Mouse (Mus musculus) midbrain, embryonic 16.5 days (tissue): Measurements from ENCODE around the gene St6galnac4. TPM values are rescaled to one million over a fixed set of nuclear protein-coding genes. Genes with fewer than 3 reads are reported as not detected.

Experiments used
- ATAC-seq: fragments of 200-750 bp; cut with Nextera tagmentation; 2 replicates; pipeline ENCODE4 v1.8.0; 2017; ENCODE audit warnings: moderate TSS enrichment
- H3K27ac ChIP-seq: fragments of 300-500 bp; sonication (generic); 2 replicates; pipeline ENCODE4 v1.5.1; 2014; ENCODE audit warnings: mild to moderate bottlenecking, low read length, mixed read lengths
- H3K27me3 ChIP-seq: fragments of 300-500 bp; sonication (generic); 2 replicates; pipeline ENCODE4 v1.6.1; 2014; ENCODE audit warnings: low read depth, low read length, mixed read lengths; ENCODE audit not compliant: control insufficient read depth, insufficient read depth
- H3K36me3 ChIP-seq: fragments of 300-500 bp; sonication (generic); 2 replicates; pipeline ENCODE4 v1.6.1; 2014; ENCODE audit warnings: mild to moderate bottlenecking, low read length, moderate library complexity, mixed read lengths; ENCODE audit not compliant: control insufficient read depth, insufficient read depth
- H3K4me1 ChIP-seq: fragments of 300-500 bp; sonication (generic); 2 replicates; pipeline ENCODE4 v1.6.1; 2014; ENCODE audit warnings: mild to moderate bottlenecking, low read length, mixed read lengths; ENCODE audit not compliant: control insufficient read depth, insufficient read depth
- H3K4me2 ChIP-seq: fragments of 300-500 bp; sonication (generic); 2 replicates; pipeline ENCODE4 v1.6.1; 2014; ENCODE audit warnings: mild to moderate bottlenecking, low read length, mixed read lengths
- H3K4me3 ChIP-seq: fragments of 300-500 bp; sonication (generic); 2 replicates; pipeline ENCODE4 v1.5.1; 2014; ENCODE audit warnings: low read depth, mild to moderate bottlenecking, low read length, moderate library complexity, mixed read lengths
- H3K9ac ChIP-seq: fragments of 300-500 bp; sonication (generic); 2 replicates; pipeline ENCODE4 v1.6.1; 2014; ENCODE audit warnings: low read depth, low read length, mixed read lengths
- H3K9me3 ChIP-seq: fragments of 300-500 bp; sonication (generic); replicated peaks from 2 replicates; pipeline ENCODE4 v1.6.1; 2014; ENCODE audit warnings: mild to moderate bottlenecking, low read length, mixed read lengths; ENCODE audit not compliant: control insufficient read depth, poor library complexity, severe bottlenecking
- WGBS: fragments of 180-500 bp; shearing (Covaris S2); extraction: QIAGEN DNeasy Blood & Tissue Kit; methylation state at CpG from one replicate; pipeline ENCODE4 v1.1.7; 2014; 5-methylcytosine and 5-hydroxymethylcytosine counted together
- polyA plus RNA-seq: library from polyadenylated mRNA; unstranded; fragments of >200 nt; fragmentation: Nextera tagmentation; extraction: Ambion mirVana; gene quantifications from 2 replicates; pipeline ENCODE4 v1.2.1, GENCODE M21; 2015

St6galnac4 gene
- polyA plus RNA-seq, 1 experiment from 2014 or later: 39.0 TPM

DNA sequence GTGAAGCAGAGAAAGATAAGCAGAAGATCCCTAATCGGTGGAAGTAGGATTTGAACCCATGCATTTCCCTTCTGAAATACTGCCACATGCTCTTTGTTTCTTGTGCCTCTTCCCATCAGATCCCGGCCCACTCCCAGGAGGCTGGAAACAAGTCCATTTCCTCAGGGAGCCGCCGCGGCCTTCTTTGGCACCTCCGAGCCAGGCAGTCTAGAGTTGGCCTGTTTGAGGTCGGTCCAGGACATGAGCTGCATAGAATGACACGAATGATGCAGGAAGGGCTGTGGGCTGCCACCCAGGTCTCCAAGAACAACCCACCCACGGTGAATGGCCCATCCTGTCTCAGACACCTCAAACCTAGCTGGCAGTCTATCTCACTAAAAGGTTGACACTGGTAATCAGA, 10.4 kb upstream of the St6galnac4 start:
- ATAC-seq: no peak
- 86% methylated on average over 9 of the region's 9 CpGs for WGBS
- no peak overlapping the region for H3K27ac ChIP-seq
- H3K4me1 ChIP-seq: peaks cover 13% of the 10 kb centered on the region
- peak overlapping the region; percentile 97; the same call in 1 of the 2 replicates for H3K4me2 ChIP-seq
- no peak overlapping the region for H3K9ac ChIP-seq
- H3K9me3 ChIP-seq: no peaks in the 10 kb centered on the region
- peaks cover 9% of the 10 kb centered on the region for H3K27me3 ChIP-seq
- H3K4me3 ChIP-seq: no peak overlapping the region
- H3K36me3 ChIP-seq: no peaks in the 10 kb centered on the region

GRCm38 (mm10) chr2:32578146-32579046, 8.5 kb upstream of the St6galnac4 start:
- 37% methylated on average over 26 of the region's 30 CpGs for WGBS
- H3K4me2 ChIP-seq: no peak overlapping the region
- peaks cover 9% of the 10 kb centered on the region for H3K27me3 ChIP-seq
- no peaks in the 10 kb centered on the region for H3K9me3 ChIP-seq
- H3K4me1 ChIP-seq: peaks cover 5% of the 10 kb centered on the region; the same call in 1 of the 2 replicates
- no peak overlapping the region for H3K27ac ChIP-seq
- H3K9ac ChIP-seq: no peak overlapping the region
- H3K36me3 ChIP-seq: no peaks in the 10 kb centered on the region
- no peak for ATAC-seq
- H3K4me3 ChIP-seq: no peak overlapping the region

GRCm38 (mm10) chr2:32581450-32582095, 5.3 kb upstream of the St6galnac4 start:
- peaks cover 9% of the 10 kb centered on the region for H3K27me3 ChIP-seq
- peak overlapping the region; percentile 39 for H3K4me2 ChIP-seq
- H3K9me3 ChIP-seq: no peaks in the 10 kb centered on the region
- H3K36me3 ChIP-seq: no peaks in the 10 kb centered on the region
- H3K4me3 ChIP-seq: peak overlapping the region; percentile 31; the same call in 1 of the 2 replicates
- WGBS: 29% methylated on average over 19 of the region's 19 CpGs
- ATAC-seq: peak; percentile 65
- H3K27ac ChIP-seq: no peak overlapping the region
- H3K9ac ChIP-seq: no peak overlapping the region
- H3K4me1 ChIP-seq: peaks cover 5% of the 10 kb centered on the region

DNA sequence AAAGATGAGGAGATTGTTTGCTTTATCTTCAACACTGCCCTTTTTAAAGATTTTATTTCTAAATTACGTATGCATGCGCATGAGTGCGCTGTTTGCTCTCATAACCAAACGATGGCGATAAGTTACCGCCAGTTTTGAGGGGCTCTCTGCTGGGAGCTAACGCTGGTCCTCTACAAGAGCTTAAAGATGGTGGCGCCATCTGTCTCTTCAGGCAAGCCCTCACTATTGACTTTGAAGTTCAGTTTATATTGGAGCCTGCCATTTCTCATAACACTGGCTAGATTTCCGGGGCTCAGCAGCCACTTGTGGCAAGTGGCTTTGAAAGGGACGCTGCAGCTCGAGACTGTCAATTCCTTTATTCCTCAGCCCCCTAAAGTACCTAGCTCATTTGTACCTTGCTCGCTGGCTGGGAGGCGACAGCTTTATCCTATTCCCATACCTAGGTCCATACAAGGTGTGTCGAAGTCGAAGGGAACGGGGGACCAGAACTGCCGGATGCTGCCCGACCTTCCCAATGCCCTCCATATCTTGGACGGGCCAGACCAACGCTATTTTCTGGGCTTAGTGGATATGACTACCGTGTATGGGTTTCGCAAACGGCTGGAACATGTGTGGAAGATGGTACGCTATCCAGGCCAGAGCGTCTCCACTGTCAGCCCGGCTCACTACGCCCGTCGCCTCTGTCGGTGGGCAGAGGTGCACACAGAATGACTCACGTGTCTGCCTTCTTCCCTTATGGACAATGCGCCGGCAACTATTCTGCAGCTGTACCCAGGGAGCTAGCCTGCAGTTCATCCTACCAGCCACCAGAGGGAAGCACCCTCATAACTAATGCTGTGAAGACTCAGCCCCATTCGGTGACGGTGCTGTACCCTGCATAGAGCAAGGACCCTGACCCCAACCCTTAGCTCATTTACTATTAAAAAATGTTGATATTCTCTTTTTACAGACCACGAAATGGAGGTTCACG, 3.8 kb upstream of the St6galnac4 start:
- Histone ChIP-seq H3K4me1 (peaks cover 12% of the 10 kb centered on the region), H3K9me3 (no peaks in the 10 kb centered on the region), H3K4me2 (peak overlapping the region; percentile 62), H3K27ac (peak overlapping the region; percentile 51), H3K9ac (peak overlapping the region; percentile 61), H3K27me3 (peaks cover 6% of the 10 kb centered on the region), H3K36me3 (no peaks in the 10 kb centered on the region), H3K4me3 (peak overlapping the region; percentile 30)
- ATAC-seq: peak; percentile 67
- 12% methylated on average over 37 of the region's 37 CpGs for WGBS

GRCm38 (mm10) chr2:32585149-32585714, 1.7 kb upstream of the St6galnac4 start:
- 89% methylated on average over 7 of the region's 7 CpGs for WGBS

DNA sequence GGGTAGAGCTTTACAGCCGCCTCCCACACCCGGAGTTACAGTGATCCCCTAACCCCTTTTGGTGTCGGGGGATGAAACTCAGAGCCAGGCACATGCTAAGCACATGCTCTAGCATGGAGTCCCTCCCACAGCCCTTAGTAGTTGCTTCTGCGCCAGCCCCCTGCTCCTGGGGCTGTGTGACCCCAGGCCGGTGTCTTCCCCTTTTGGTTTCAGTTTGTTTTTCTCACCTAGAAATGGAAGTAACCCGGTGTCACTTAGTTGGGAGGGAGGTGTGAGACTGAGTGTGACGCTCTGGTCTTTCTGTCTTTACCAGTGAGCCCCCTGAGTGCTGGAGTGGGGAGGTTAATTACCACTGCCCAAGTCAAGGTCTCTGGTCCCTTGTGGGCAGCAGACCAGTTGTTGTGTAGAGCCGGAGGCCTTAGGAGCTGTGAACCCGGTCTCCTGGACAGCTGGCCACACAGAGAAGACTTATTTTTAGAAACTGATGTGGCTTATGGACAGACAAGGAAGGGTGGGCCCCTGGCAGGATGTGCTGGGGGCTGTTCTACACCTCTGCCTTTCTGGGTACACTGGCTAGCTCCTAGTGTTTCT, 931 bp downstream of the St6galnac4 start:
- Histone ChIP-seq H3K9me3 (no peaks in the 10 kb centered on the region), H3K36me3 (no peaks in the 10 kb centered on the region), H3K4me3 (peak overlapping the region; percentile 63), H3K27me3 (no peaks in the 10 kb centered on the region), H3K27ac (no peak overlapping the region), H3K9ac (peak overlapping the region; percentile 86; the same call in 1 of the 2 replicates), H3K4me1 (peaks cover 15% of the 10 kb centered on the region), H3K4me2 (peak overlapping the region; percentile 66)
- 50% methylated on average over 9 of the region's 9 CpGs for WGBS
- ATAC-seq: no peak

More at GRCm38 (mm10) chr2:32585149-32585714, 1.7 kb upstream of the St6galnac4 start:
- Histone ChIP-seq H3K27me3 (no peaks in the 10 kb centered on the region), H3K4me2 (no peak overlapping the region), H3K27ac (no peak overlapping the region), H3K9me3 (no peaks in the 10 kb centered on the region), H3K9ac (no peak overlapping the region), H3K4me3 (no peak overlapping the region), H3K4me1 (peaks cover 16% of the 10 kb centered on the region), H3K36me3 (no peaks in the 10 kb centered on the region)
- no peak for ATAC-seq

- Histone ChIP-seq H3K36me3 (0 out of 2 replicates have a peak, but pooled peaks cover 6% of the 10 kb centered on the region), H3K4me3 (no peak overlapping the region), H3K4me1 (peaks cover 13% of the 10 kb centered on the region), H3K27ac (no peak overlapping the region), H3K4me2 (no peak overlapping the region), H3K9me3 (no peaks in the 10 kb centered on the region), H3K9ac (no peak overlapping the region), H3K27me3 (no peaks in the 10 kb centered on the region)
- WGBS: 71% methylated on average over 11 of the region's 11 CpGs
- no peak for ATAC-seq
These were observed 2.4 kb downstream of the St6galnac4 start for GRCm38 (mm10) chr2:32589213-32589795.

GRCm38 (mm10) chr2:32590224-32590623, 3.3 kb downstream of the St6galnac4 start:
- no peak overlapping the region for H3K4me2 ChIP-seq
- peaks cover 13% of the 10 kb centered on the region for H3K4me1 ChIP-seq
- H3K9ac ChIP-seq: no peak overlapping the region
- H3K9me3 ChIP-seq: no peaks in the 10 kb centered on the region
- H3K27me3 ChIP-seq: no peaks in the 10 kb centered on the region
- peaks cover 9% of the 10 kb centered on the region for H3K36me3 ChIP-seq
- H3K4me3 ChIP-seq: no peak overlapping the region
- 86% methylated on average over 10 of the region's 10 CpGs for WGBS
- no peak overlapping the region for H3K27ac ChIP-seq
- no peak for ATAC-seq
